Mouse (Mus musculus) liver, adult 2 months (tissue): ENCODE results near the gene Snrpg.

ENCODE experiments used
- CTCF ChIP-seq: fragments of 200-500 bp; IDR thresholded peaks from 2 replicates; pipeline ENCODE4 v1.5.1; 2011; ENCODE audit warnings: low read depth, low read length, control low read depth
- POLR2A ChIP-seq: fragments of 200-500 bp; IDR thresholded peaks from 2 replicates; pipeline ENCODE4 v1.6.1; 2011; ENCODE audit warnings: low read length, control low read depth; ENCODE audit not compliant: insufficient read depth; ENCODE audit errors: extremely low read depth

GRCm38 (mm10) chr6:86394078-86394720, 23.1 kb downstream of the Snrpg start:
- TF ChIP-seq CTCF (no peak), POLR2A (no peak)
